Mouse (Mus musculus) left cerebral cortex, postnatal 25 days (tissue): ENCODE measurements around the gene Hs3st5. TPM values are rescaled to one million over a fixed set of nuclear protein-coding genes. Genes with fewer than 3 reads are reported as not detected.
A peak's percentile ranks its signal among the peaks of the same experiment; 100 is the strongest.

Experiments used
- DNase-seq, 2 experiments: peaks; one replicate each; pipeline ENCODE4 v3.0.0; 2022; ENCODE audit warnings: low spot score in 2 of 2, mixed read lengths in 1 of 2
- intact Hi-C: fragments of 180-260 bp; cut with DNase I; formaldehyde crosslinking; loops from one replicate; pipeline ENCODE4 v1.15.1; 2025
- total RNA-seq, 2 experiments: library from RNA; stranded (reverse); gene quantifications; 2 replicates each; pipeline ENCODE4 v1.2.3; 2021

Gene Hs3st5
- total RNA-seq, 2 experiments from 2014 or later = 5.4 to 8.5 TPM

- no peak for DNase-seq
- intact Hi-C loops = no loop called here
Measured at GRCm38 (mm10) chr10:36774898-36775297, 268.3 kb downstream of the Hs3st5 start.

DNA sequence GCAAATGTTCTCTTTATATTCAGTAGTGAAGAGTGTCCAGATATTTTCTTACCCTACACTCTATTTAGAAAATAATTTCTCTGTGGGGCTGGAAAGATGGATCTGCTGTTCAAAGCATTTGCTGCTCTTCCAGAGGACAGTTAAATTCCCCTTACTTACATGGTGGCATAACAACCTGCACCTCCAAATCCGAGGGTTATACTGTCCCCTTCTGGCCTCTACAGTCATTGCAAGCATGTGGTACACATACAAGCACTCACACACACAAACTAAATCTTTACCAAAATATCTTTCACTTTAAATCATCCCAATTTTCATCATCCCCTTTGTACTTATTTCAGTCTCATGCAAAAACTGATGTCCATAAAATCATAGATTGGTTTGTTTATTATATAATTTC is 275.0 kb downstream of the Hs3st5 start:
- intact Hi-C loops = no loop called here
- DNase-seq = no peak

DNA sequence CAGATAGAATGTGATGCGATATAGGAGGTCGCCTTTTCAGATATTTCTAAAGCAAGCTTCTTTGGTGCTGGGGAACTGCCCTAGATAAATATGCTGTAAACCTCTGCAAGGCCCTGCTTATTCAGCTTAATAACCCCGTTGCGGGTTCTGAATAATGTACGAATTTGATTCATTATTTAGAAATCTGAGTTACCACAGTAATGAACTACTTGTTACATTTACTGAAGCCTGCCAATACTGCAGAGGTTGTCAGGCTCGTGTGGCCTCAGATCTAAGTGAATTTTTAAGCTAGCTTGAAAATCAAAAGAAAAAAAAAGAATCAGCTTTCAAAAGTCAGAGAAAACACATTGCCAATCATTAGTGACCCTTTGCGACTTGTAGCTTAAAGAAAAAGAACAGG is 280.4 kb downstream of the Hs3st5 start:
- DNase-seq = no peak
- intact Hi-C loops = no loop called here

DNA sequence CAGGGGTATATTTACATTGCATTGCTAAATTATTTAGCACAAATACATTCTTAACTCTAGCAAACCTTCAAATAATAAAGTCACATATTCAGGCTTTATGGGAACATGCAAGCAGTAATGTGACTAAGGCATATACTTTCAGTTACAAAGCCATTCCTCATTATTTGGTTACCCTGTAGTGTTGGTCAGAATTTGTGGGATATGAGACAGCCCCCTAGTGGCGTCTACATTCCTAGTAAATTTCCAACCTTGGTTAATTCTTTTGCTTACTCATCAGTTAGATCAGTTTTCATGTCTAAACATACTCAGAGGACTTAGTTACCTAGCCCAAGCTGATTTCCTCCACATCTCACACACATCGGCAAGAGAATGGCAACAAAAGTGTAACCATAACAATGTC is 285.2 kb downstream of the Hs3st5 start:
- intact Hi-C loops = loop anchor here (5.0 kb wide), 1 partner anchor 244 kb away; no protein-coding TSS in a partner anchor
- DNase-seq = peak; percentile 40 to 55

DNA sequence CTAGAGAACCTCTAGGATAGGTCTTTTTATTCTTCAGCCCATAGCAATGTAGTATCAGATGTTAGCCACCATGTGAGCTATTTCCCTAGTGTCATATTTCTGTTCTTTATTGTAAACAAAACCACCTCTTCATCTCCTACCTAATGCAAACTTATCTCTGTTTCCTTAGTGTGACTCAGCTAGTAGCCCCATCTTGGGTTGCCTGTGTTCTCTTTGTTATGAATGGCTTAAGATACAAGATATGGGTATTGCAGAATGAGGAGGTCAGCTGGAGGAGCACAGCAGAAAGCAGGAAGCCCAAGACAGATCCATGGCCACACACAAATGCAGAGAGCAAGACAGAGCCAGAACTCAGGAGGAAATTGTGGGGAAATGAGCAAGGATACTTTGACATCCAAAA is 288.7 kb downstream of the Hs3st5 start:
- no peak for DNase-seq
- intact Hi-C loops = no loop called here

- intact Hi-C loops = no loop called here
Measured at GRCm38 (mm10) chr10:36800925-36801482, 294.4 kb downstream of the Hs3st5 start.

GRCm38 (mm10) chr10:36803705-36804104 is 297.1 kb downstream of the Hs3st5 start:
- DNase-seq = no peak
- intact Hi-C loops = no loop called here

More at GRCm38 (mm10) chr10:36800925-36801482, 294.4 kb downstream of the Hs3st5 start:
- DNase-seq = no peak

DNA sequence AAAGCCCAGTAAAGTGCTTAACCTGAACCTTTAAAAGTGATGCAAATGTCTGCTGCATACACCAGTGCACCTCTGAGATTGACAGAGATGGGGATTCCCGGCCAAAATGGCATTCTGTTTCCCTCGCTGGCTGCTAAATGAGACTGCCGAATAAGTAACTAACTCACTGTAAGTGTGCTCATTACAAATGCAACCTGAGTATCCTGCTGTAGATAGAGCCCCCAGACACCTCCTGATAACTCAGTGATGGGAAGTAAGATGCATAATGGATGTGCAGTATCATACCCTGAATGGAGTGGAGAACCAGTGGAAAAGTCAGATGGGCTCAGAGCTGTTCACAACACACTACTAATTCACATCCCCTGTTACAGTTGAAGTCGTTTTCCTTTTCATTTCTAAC is 298.7 kb downstream of the Hs3st5 start:
- no peak for DNase-seq
- intact Hi-C loops = no loop called here

- DNase-seq = no peak
- intact Hi-C loops = no loop called here
Measured at GRCm38 (mm10) chr10:36805788-36806187, 299.2 kb downstream of the Hs3st5 start.

GRCm38 (mm10) chr10:36807007-36807406 is 300.4 kb downstream of the Hs3st5 start:
- intact Hi-C loops = no loop called here
- no peak for DNase-seq

DNA sequence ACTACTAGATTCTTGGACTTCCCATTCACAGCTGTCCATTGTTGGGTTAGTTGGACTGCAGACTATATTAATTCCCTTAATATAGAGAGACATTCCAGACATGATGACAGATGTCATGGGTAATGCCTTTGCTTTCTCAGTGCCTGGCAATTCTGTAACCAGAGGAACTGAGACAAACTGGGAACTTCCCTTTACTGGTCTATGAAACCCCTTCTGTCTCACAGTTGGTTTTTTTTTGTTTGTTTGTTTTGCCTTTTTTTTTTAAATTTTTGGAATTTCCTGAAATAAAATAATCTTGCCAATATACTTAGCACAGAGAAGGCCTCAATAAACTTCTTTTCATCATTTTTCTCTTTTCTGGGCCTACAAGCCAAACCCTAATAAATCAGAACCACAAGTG is 312.3 kb downstream of the Hs3st5 start:
- intact Hi-C loops = no loop called here
- DNase-seq = no peak

DNA sequence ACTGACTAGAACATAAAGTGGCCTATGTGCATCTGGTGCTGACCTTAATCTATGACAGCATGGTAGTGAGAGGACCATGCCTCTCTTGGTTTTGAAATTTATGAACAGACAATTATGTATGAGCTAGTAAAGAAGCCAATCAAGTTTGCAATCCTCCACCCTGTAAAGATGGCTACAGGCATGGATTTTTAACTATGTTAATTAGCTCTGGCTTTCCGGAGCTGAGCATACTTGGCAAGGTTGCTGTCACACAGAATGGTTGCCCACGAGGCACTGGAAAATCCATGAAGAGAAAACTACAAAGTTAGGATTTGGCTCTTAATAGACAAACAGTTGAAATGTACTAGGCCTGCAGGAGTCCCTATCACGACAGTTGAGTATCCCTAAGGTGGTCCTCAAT is 322.5 kb downstream of the Hs3st5 start:
- intact Hi-C loops = no loop called here
- DNase-seq = no peak

- no peak for DNase-seq
- intact Hi-C loops = no loop called here
Measured at GRCm38 (mm10) chr10:36832204-36832603, 325.6 kb downstream of the Hs3st5 start.

DNA sequence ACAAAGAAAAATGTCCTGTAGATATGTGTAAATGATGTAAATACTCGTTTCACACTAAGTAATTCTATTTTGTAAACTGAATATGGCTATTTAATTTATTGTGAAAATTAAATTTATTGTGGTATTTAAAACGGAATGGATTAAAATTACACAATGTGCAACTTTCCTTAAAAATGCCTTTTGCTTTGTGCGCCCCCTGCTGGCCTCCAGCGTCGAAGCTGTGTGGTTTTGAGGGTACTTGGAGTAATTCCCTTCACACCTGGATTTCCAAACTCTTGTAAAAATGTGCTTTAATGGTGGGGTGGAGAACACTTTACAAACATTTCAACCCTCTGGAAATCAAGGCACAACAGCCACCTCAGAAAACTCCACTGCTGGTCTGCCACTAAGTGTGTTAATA is 327.6 kb downstream of the Hs3st5 start:
- intact Hi-C loops = no loop called here
- peak; percentile 22 to 24 for DNase-seq

DNA sequence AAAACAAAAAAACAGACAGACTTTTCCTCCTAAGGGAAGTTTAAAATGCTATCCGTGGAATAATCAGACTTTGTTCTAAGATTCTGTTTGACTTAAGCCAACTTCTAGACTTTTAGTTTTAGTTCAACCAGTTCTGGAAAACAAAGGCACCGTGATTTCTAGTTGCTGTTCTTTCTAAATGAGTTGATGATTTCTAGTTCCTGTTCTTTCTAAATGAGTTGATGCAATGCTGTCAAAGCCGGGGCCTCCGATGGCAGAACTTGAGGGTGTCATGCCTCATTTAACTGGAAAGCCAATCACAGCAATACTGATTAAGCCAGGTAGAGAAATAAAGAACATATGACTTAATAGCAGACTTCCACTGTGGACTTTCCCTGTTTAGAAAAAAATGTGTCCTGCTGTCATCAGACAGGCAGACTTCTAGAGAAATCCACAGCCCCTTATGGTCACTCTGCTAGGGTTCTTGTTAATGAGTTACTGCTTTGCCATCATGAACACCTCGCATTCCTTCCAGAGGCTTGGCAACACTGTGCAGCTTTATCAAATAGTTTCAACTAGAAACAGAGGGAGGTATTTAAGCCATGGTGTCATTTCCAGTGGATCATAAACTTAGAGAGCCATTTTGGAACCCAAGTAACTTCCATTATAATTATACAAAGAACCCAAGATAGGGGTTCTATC is 329.4 kb downstream of the Hs3st5 start:
- intact Hi-C loops = no loop called here
- DNase-seq = no peak

GRCm38 (mm10) chr10:36850231-36850630 is 343.6 kb downstream of the Hs3st5 start:
- no peak for DNase-seq
- intact Hi-C loops = no loop called here

- no peak for DNase-seq
- intact Hi-C loops = no loop called here
Measured at GRCm38 (mm10) chr10:36862127-36862895, 355.7 kb downstream of the Hs3st5 start.
